Mouse (Mus musculus): ENCODE results near the gene Ttc28. TPM values are rescaled to one million over a fixed set of nuclear protein-coding genes. Genes with fewer than 3 reads are reported as not detected.
A peak's percentile ranks its signal among the peaks of the same experiment; 100 is the strongest.

The Ttc28 gene
- polyA plus RNA-seq, 1 experiment from 2014 or later: 17.6 TPM

GRCm38 (mm10) chr5:111014960-111015359 is 135.4 kb downstream of the Ttc28 start:
- Histone ChIP-seq H3K4me3 (no peak overlapping the region), H3K9ac (no peak overlapping the region), H3K27ac (no peak overlapping the region), H3K27me3 (no peaks in the 10 kb centered on the region), H3K4me1 (peaks cover 58% of the 10 kb centered on the region), H3K9me3 (peaks cover 10% of the 10 kb centered on the region; the same call in 1 of the 2 replicates), H3K36me3 (peaks cover 11% of the 10 kb centered on the region), H3K4me2 (replicated peaks) (no peak overlapping the region)
- no peak for ATAC-seq (ENCODE audit: low FRiP score, low read depth)
- WGBS: 50% methylated on average over 4 of the region's 4 CpGs

DNA sequence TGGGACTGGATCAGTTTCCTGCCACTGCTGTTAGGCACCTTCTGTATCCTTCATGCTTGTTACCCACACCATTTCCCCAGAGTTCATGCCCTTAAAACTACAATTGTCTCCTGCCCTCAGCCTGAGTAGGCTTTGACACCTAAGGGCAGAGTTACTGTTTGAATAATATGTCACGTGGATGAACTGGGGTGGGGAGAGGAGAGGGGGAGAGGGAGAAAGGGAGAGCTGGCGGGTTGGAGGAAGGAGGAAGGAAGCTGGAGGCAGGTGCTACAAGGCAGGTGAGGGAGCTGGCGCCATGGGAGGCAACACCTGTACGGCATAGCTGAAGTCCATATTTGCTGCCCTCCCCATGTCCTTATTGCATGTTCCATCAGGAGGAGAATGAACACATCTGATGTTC is 137.7 kb downstream of the Ttc28 start:
- peaks cover 7% of the 10 kb centered on the region; the same call in 1 of the 2 replicates for H3K9me3 ChIP-seq
- H3K27ac ChIP-seq: no peak overlapping the region
- WGBS: 76% methylated on average over 4 of the region's 4 CpGs
- H3K4me1 ChIP-seq: peaks cover 36% of the 10 kb centered on the region
- H3K9ac ChIP-seq: no peak overlapping the region
- H3K4me3 ChIP-seq: no peak overlapping the region
- no peak overlapping the region for H3K4me2 ChIP-seq (replicated peaks)
- H3K36me3 ChIP-seq: peaks cover 7% of the 10 kb centered on the region
- ATAC-seq (ENCODE audit: low FRiP score, low read depth): no peak
- H3K27me3 ChIP-seq: no peaks in the 10 kb centered on the region

DNA sequence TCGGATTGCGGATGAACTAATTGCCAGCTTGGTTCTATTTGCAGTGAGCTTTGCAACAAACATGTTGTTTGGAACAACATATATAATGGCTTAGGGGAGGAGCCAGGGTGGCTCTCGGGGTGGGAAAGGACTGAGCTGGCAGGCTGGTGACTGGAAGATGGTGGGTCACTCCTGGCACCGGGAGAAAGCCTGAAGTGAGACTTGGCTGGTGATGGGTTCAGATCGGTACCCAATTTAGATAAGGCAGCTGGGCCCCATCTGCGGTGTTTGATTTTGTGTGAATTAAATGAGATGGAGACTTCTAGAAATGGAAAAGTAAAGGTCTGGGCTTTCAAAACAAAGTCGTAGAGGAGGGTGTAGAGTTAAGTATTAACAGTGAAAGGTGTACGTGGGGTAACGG is 142.7 kb downstream of the Ttc28 start:
- H3K4me1 ChIP-seq: peaks cover 58% of the 10 kb centered on the region
- no peak overlapping the region for H3K9ac ChIP-seq
- no peak for ATAC-seq (ENCODE audit: low FRiP score, low read depth)
- H3K9me3 ChIP-seq: no peaks in the 10 kb centered on the region
- H3K36me3 ChIP-seq: no peaks in the 10 kb centered on the region
- H3K27me3 ChIP-seq: no peaks in the 10 kb centered on the region
- H3K4me2 ChIP-seq (replicated peaks): no peak overlapping the region
- no peak overlapping the region for H3K4me3 ChIP-seq
- H3K27ac ChIP-seq: no peak overlapping the region
- WGBS: 91% methylated on average over 9 of the region's 9 CpGs

GRCm38 (mm10) chr5:111022940-111023339 is 143.3 kb downstream of the Ttc28 start:
- 82% methylated on average over 1 of the region's 1 CpGs for WGBS
- Histone ChIP-seq H3K36me3 (no peaks in the 10 kb centered on the region), H3K27ac (no peak overlapping the region), H3K4me1 (peaks cover 62% of the 10 kb centered on the region), H3K4me3 (no peak overlapping the region), H3K9me3 (no peaks in the 10 kb centered on the region), H3K27me3 (no peaks in the 10 kb centered on the region), H3K9ac (no peak overlapping the region), H3K4me2 (replicated peaks) (no peak overlapping the region)
- ATAC-seq (ENCODE audit: low FRiP score, low read depth): no peak

DNA sequence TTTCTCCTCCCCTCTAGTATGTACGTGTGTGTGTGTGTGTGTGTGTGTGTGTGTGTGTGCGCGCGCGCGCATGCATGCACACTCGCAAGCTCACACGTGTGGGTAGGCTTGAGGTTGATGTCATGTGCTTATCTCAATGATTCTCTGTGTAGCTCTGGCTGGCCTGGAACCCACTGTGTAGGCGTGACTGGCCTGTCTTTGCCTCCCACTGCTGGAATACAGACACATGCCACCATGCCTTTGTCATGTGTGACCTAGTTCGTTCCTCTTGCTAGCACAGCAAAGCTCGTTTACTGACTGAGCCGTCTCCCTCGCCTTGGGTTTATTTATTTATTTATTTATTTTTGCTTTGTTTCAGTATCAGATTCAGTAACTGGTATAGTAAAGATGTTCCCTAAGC is 145.0 kb downstream of the Ttc28 start:
- H3K4me2 ChIP-seq (replicated peaks): no peak overlapping the region
- 82% methylated on average over 13 of the region's 13 CpGs for WGBS
- no peak overlapping the region for H3K4me3 ChIP-seq
- peak; percentile 35; the same call in 1 of the 2 replicates for ATAC-seq (ENCODE audit: low FRiP score, low read depth)
- peaks cover 55% of the 10 kb centered on the region for H3K4me1 ChIP-seq
- H3K9ac ChIP-seq: no peak overlapping the region
- no peaks in the 10 kb centered on the region for H3K36me3 ChIP-seq
- H3K27ac ChIP-seq: no peak overlapping the region; the same call in 1 of the 2 replicates
- H3K9me3 ChIP-seq: no peaks in the 10 kb centered on the region
- no peaks in the 10 kb centered on the region for H3K27me3 ChIP-seq

- WGBS: 42% methylated on average over 14 of the region's 14 CpGs
- Histone ChIP-seq H3K4me2 (replicated peaks) (no peak overlapping the region), H3K36me3 (no peaks in the 10 kb centered on the region), H3K4me1 (peaks cover 55% of the 10 kb centered on the region), H3K27me3 (no peaks in the 10 kb centered on the region), H3K4me3 (no peak overlapping the region), H3K27ac (peak overlapping the region; percentile 48; the same call in 1 of the 2 replicates), H3K9ac (no peak overlapping the region), H3K9me3 (no peaks in the 10 kb centered on the region)
- no peak for ATAC-seq (ENCODE audit: low FRiP score, low read depth)
Measured at GRCm38 (mm10) chr5:111025476-111025875, 145.9 kb downstream of the Ttc28 start.

GRCm38 (mm10) chr5:111026209-111026608 is 146.6 kb downstream of the Ttc28 start:
- H3K4me3 ChIP-seq: no peak overlapping the region
- peak overlapping the region; percentile 12; the same call in 1 of the 2 replicates for H3K27ac ChIP-seq
- peaks cover 55% of the 10 kb centered on the region for H3K4me1 ChIP-seq
- 40% methylated on average over 8 of the region's 8 CpGs for WGBS
- H3K36me3 ChIP-seq: 0 out of 2 replicates have a peak, but pooled peaks cover 1% of the 10 kb centered on the region
- H3K4me2 ChIP-seq (replicated peaks): no peak overlapping the region
- H3K9me3 ChIP-seq: no peaks in the 10 kb centered on the region
- H3K9ac ChIP-seq: no peak overlapping the region
- no peaks in the 10 kb centered on the region for H3K27me3 ChIP-seq
- ATAC-seq (ENCODE audit: low FRiP score, low read depth): no peak

DNA sequence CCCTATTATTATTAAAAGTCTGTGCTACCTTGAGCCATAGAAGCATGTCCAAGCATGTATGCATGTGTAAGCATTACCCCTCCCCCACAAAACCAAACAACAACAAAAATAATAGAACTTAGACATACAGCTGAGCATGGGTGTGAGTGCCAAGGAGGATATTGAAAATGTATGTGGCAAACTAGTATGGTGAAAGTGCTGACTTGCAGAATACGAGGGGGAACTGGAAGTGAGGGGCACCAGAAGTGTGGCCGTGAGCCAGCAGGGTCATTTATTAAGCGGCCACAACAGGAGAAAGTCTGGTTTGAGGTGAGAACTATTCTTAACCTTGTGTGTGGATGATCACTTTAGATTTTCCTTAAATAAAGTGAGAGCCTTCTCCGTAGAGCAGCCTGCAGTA is 148.7 kb downstream of the Ttc28 start:
- no peak overlapping the region for H3K4me2 ChIP-seq (replicated peaks)
- H3K9ac ChIP-seq: no peak overlapping the region
- H3K4me3 ChIP-seq: no peak overlapping the region
- no peak for ATAC-seq (ENCODE audit: low FRiP score, low read depth)
- no peaks in the 10 kb centered on the region for H3K27me3 ChIP-seq
- H3K9me3 ChIP-seq: no peaks in the 10 kb centered on the region
- 0 out of 2 replicates have a peak, but pooled peaks cover 5% of the 10 kb centered on the region for H3K36me3 ChIP-seq
- 38% methylated on average over 4 of the region's 4 CpGs for WGBS
- peaks cover 67% of the 10 kb centered on the region for H3K4me1 ChIP-seq
- H3K27ac ChIP-seq: no peak overlapping the region

GRCm38 (mm10) chr5:111028952-111029351 is 149.3 kb downstream of the Ttc28 start:
- no peak overlapping the region for H3K9ac ChIP-seq
- no peaks in the 10 kb centered on the region for H3K27me3 ChIP-seq
- 79% methylated on average over 9 of the region's 9 CpGs for WGBS
- no peaks in the 10 kb centered on the region for H3K9me3 ChIP-seq
- peaks cover 64% of the 10 kb centered on the region for H3K4me1 ChIP-seq
- H3K36me3 ChIP-seq: 0 out of 2 replicates have a peak, but pooled peaks cover 5% of the 10 kb centered on the region
- no peak overlapping the region for H3K27ac ChIP-seq
- no peak overlapping the region for H3K4me3 ChIP-seq
- ATAC-seq (ENCODE audit: low FRiP score, low read depth): no peak
- no peak overlapping the region for H3K4me2 ChIP-seq (replicated peaks)

- Histone ChIP-seq H3K4me1 (peaks cover 50% of the 10 kb centered on the region), H3K36me3 (0 out of 2 replicates have a peak, but pooled peaks cover 11% of the 10 kb centered on the region), H3K4me3 (no peak overlapping the region), H3K9me3 (no peaks in the 10 kb centered on the region), H3K9ac (no peak overlapping the region), H3K27me3 (no peaks in the 10 kb centered on the region), H3K4me2 (replicated peaks) (no peak overlapping the region), H3K27ac (peak overlapping the region; percentile 6; the same call in 1 of the 2 replicates)
- no peak for ATAC-seq (ENCODE audit: low FRiP score, low read depth)
- 51% methylated on average over 10 of the region's 10 CpGs for WGBS
Measured at GRCm38 (mm10) chr5:111032687-111033295, 153.2 kb downstream of the Ttc28 start.

GRCm38 (mm10) chr5:111033489-111033888 is 153.9 kb downstream of the Ttc28 start:
- H3K36me3 ChIP-seq: 0 out of 2 replicates have a peak, but pooled peaks cover 11% of the 10 kb centered on the region
- no peaks in the 10 kb centered on the region for H3K27me3 ChIP-seq
- no peak overlapping the region for H3K9ac ChIP-seq
- 90% methylated on average over 4 of the region's 4 CpGs for WGBS
- no peak overlapping the region for H3K4me3 ChIP-seq
- H3K4me2 ChIP-seq (replicated peaks): no peak overlapping the region
- H3K9me3 ChIP-seq: no peaks in the 10 kb centered on the region
- no peak overlapping the region for H3K27ac ChIP-seq
- peaks cover 52% of the 10 kb centered on the region for H3K4me1 ChIP-seq
- no peak for ATAC-seq (ENCODE audit: low FRiP score, low read depth)

- Histone ChIP-seq H3K9me3 (no peaks in the 10 kb centered on the region), H3K9ac (no peak overlapping the region), H3K4me3 (no peak overlapping the region), H3K27me3 (no peaks in the 10 kb centered on the region), H3K4me2 (replicated peaks) (no peak overlapping the region), H3K27ac (no peak overlapping the region), H3K36me3 (0 out of 2 replicates have a peak, but pooled peaks cover 6% of the 10 kb centered on the region), H3K4me1 (peaks cover 53% of the 10 kb centered on the region)
- no peak for ATAC-seq (ENCODE audit: low FRiP score, low read depth)
- WGBS: 77% methylated on average over 7 of the region's 7 CpGs
Measured at GRCm38 (mm10) chr5:111037123-111037748, 157.6 kb downstream of the Ttc28 start.

Data from limb, embryonic 13.5 days (tissue).